Mouse (Mus musculus) inflammation-experienced regulatory T-cells, adult 16 weeks (primary cell): ENCODE results near the gene Erbb4. TPM values are rescaled to one million over a fixed set of nuclear protein-coding genes. Genes with fewer than 3 reads are reported as not detected.

Source experiments
- polyA plus RNA-seq: library from polyadenylated mRNA; unstranded; fragments of 100-300 nt; shearing (Covaris generic); gene quantifications from one replicate; pipeline ENCODE4 v1.2.1, GENCODE M21; 2017

The Erbb4 gene
- polyA plus RNA-seq, result not detected

DNA sequence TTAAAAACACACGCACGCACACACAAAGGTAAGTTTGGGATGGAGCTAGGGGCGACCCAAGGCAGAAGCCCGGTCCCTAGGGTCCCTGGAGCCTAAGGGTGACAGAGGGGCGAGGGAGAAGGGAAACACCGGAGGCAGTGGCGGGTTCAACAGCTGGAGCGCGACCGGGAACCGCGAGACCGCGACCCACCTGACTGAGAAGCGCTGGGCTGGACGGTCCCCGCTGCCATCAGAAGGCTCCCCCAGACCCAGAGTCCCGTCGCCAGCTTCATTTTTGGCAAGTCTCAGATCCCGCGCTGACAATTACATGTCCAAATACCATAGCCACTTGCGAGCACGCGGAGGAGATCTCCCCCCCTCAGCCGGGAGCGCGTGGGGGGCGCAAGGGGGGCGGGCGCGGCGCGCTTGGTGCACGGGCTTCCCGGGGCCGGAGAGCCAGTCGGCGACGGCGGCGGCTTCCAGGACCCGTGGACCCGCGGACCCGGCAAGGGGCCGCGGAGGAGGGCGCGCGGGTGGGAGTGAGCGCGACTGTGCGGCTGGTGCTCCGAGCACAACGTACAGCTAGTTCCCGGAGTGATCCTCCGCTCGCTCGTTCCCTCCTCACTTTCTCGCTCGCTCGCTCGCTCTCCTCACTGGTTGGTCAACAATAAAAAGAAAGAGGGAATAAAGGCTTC lies at the start of gene Erbb4:
TSS of gene Erbb4 (minus strand) at position 575 of the 674 bp plus-strand sequence.

